Mouse (Mus musculus): ENCODE measurements at regions not wholly inside any gene's neighbourhood (a gene's known extent, or its start where the extent isn't known, plus 50 kb on each side); places are given as distances from the start of the nearest gene placed in this dataset.

GRCm38 (mm10) chr7:136209299-136210171, 493.4 kb upstream of the Mki67 start:
- no peak for ATAC-seq (ENCODE audit: extremely low read depth, insufficient number of reproducible peaks, low FRiP score, poor library complexity, severe bottlenecking)

- no peak for ATAC-seq (ENCODE audit: extremely low read depth, insufficient number of reproducible peaks, low FRiP score, poor library complexity, severe bottlenecking)
Observed at GRCm38 (mm10) chr7:136212492-136212891, 496.3 kb upstream of the Mki67 start.

- no peak for ATAC-seq (ENCODE audit: extremely low read depth, insufficient number of reproducible peaks, low FRiP score, poor library complexity, severe bottlenecking)
Observed at GRCm38 (mm10) chr7:136213057-136213961, 497.1 kb upstream of the Mki67 start.

GRCm38 (mm10) chr7:136213962-136214308, 497.8 kb upstream of the Mki67 start:
- ATAC-seq (ENCODE audit: extremely low read depth, insufficient number of reproducible peaks, low FRiP score, poor library complexity, severe bottlenecking) = no peak

- no peak for ATAC-seq (ENCODE audit: extremely low read depth, insufficient number of reproducible peaks, low FRiP score, poor library complexity, severe bottlenecking)
Observed at GRCm38 (mm10) chr7:136214415-136214814, 498.3 kb upstream of the Mki67 start.

- no peak for ATAC-seq (ENCODE audit: extremely low read depth, insufficient number of reproducible peaks, low FRiP score, poor library complexity, severe bottlenecking)
Observed at GRCm38 (mm10) chr7:136216734-136217133, 500.6 kb upstream of the Mki67 start.

GRCm38 (mm10) chr7:136219564-136220244, 503.5 kb upstream of the Mki67 start:
- no peak for ATAC-seq (ENCODE audit: extremely low read depth, insufficient number of reproducible peaks, low FRiP score, poor library complexity, severe bottlenecking)

GRCm38 (mm10) chr7:136220245-136221167, 504.3 kb upstream of the Mki67 start:
- ATAC-seq (ENCODE audit: extremely low read depth, insufficient number of reproducible peaks, low FRiP score, poor library complexity, severe bottlenecking) = no peak

GRCm38 (mm10) chr7:136221620-136222019, 505.5 kb upstream of the Mki67 start:
- ATAC-seq (ENCODE audit: extremely low read depth, insufficient number of reproducible peaks, low FRiP score, poor library complexity, severe bottlenecking) = no peak

GRCm38 (mm10) chr7:136226031-136226430, 509.9 kb upstream of the Mki67 start:
- no peak for ATAC-seq (ENCODE audit: extremely low read depth, insufficient number of reproducible peaks, low FRiP score, poor library complexity, severe bottlenecking)

GRCm38 (mm10) chr7:136228331-136228730, 512.2 kb upstream of the Mki67 start:
- ATAC-seq (ENCODE audit: extremely low read depth, insufficient number of reproducible peaks, low FRiP score, poor library complexity, severe bottlenecking) = no peak

GRCm38 (mm10) chr7:136229592-136229991, 513.4 kb upstream of the Mki67 start:
- ATAC-seq (ENCODE audit: extremely low read depth, insufficient number of reproducible peaks, low FRiP score, poor library complexity, severe bottlenecking) = no peak

GRCm38 (mm10) chr7:136232177-136232576, 516.0 kb upstream of the Mki67 start:
- ATAC-seq (ENCODE audit: extremely low read depth, insufficient number of reproducible peaks, low FRiP score, poor library complexity, severe bottlenecking) = no peak

GRCm38 (mm10) chr7:136235563-136235962, 519.4 kb upstream of the Mki67 start:
- no peak for ATAC-seq (ENCODE audit: extremely low read depth, insufficient number of reproducible peaks, low FRiP score, poor library complexity, severe bottlenecking)

GRCm38 (mm10) chr7:136236391-136236790, 520.2 kb upstream of the Mki67 start:
- ATAC-seq (ENCODE audit: extremely low read depth, insufficient number of reproducible peaks, low FRiP score, poor library complexity, severe bottlenecking) = no peak

GRCm38 (mm10) chr7:136265691-136266090, 549.5 kb upstream of the Mki67 start:
- ATAC-seq (ENCODE audit: extremely low read depth, insufficient number of reproducible peaks, low FRiP score, poor library complexity, severe bottlenecking) = no peak

- ATAC-seq (ENCODE audit: extremely low read depth, insufficient number of reproducible peaks, low FRiP score, poor library complexity, severe bottlenecking) = no peak
Observed at GRCm38 (mm10) chr7:136267716-136268489, 551.7 kb upstream of the Mki67 start.

GRCm38 (mm10) chr7:136275651-136276050, 559.5 kb upstream of the Mki67 start:
- no peak for ATAC-seq (ENCODE audit: extremely low read depth, insufficient number of reproducible peaks, low FRiP score, poor library complexity, severe bottlenecking)
